Mouse (Mus musculus) forebrain, embryonic 12.5 days (tissue): ENCODE results near the gene Gpbp1l1. TPM values are rescaled to one million over a fixed set of nuclear protein-coding genes. Genes with fewer than 3 reads are reported as not detected.

Source experiments
- ATAC-seq: fragments of 200-750 bp; cut with Nextera tagmentation; 2 replicates; pipeline ENCODE4 v1.8.0; 2017; ENCODE audit warnings: moderate TSS enrichment; ENCODE audit not compliant: low FRiP score
- H3K27ac ChIP-seq: fragments of 300-500 bp; sonication (generic); 2 replicates; pipeline ENCODE4 v1.5.1; 2016; ENCODE audit warnings: mild to moderate bottlenecking
- H3K27me3 ChIP-seq: fragments of 300-500 bp; sonication (generic); 2 replicates; pipeline ENCODE4 v1.6.1; 2016; ENCODE audit warnings: mild to moderate bottlenecking
- H3K36me3 ChIP-seq: fragments of 300-500 bp; sonication (generic); replicated peaks from 2 replicates; pipeline ENCODE4 v1.6.1; 2016; ENCODE audit warnings: mild to moderate bottlenecking
- H3K4me1 ChIP-seq: fragments of 300-500 bp; sonication (generic); 2 replicates; pipeline ENCODE4 v1.6.1; 2016
- H3K4me2 ChIP-seq: fragments of 300-500 bp; sonication (generic); 2 replicates; pipeline ENCODE4 v1.6.1; 2016; ENCODE audit warnings: mild to moderate bottlenecking, moderate library complexity
- H3K4me3 ChIP-seq: fragments of 300-500 bp; sonication (generic); replicated peaks from 2 replicates; pipeline ENCODE4 v1.5.1; 2016; ENCODE audit warnings: mild to moderate bottlenecking
- H3K9ac ChIP-seq: fragments of 300-500 bp; sonication (generic); 2 replicates; pipeline ENCODE4 v1.6.1; 2016; ENCODE audit warnings: mild to moderate bottlenecking
- H3K9me3 ChIP-seq: fragments of 300-500 bp; sonication (generic); 2 replicates; pipeline ENCODE4 v1.6.1; 2016
- WGBS: fragments of 180-500 bp; shearing (Covaris S2); methylation state at CpG from one replicate; pipeline ENCODE4 v1.1.7; 2016; 5-methylcytosine and 5-hydroxymethylcytosine counted together
- polyA plus RNA-seq: library from polyadenylated mRNA; unstranded; fragments of >200 nt; fragmentation: Nextera tagmentation; extraction: Ambion mirVana; gene quantifications from 2 replicates; pipeline ENCODE4 v1.2.1, GENCODE M21; 2016

Gpbp1l1 gene
- 23.4 and 26.7 TPM in 2 replicates for polyA plus RNA-seq

GRCm38 (mm10) chr4:116557306-116558121 lies at the start of gene Gpbp1l1:
Gene Gpbp1l1 (plus strand): TSS chr4:116557658.
- H3K4me3 ChIP-seq, result peak within 1 kb of the TSS; percentile 77
- peaks cover 21% of the 10 kb centered on the region for H3K4me1 ChIP-seq
- peak within 1 kb of the TSS; percentile 76 for H3K9ac ChIP-seq
- H3K9me3 ChIP-seq, result no peaks in the 10 kb centered on the region
- peaks cover 19% of the 10 kb centered on the region for H3K36me3 ChIP-seq
- peak; percentile 95 for ATAC-seq
- WGBS, result under 1% methylated on average over 69 of the region's 78 CpGs
- H3K4me2 ChIP-seq, result peak within 1 kb of the TSS; percentile 81
- peak within 1 kb of the TSS; percentile 95 for H3K27ac ChIP-seq
- H3K27me3 ChIP-seq, result no peaks in the 10 kb centered on the region

DNA sequence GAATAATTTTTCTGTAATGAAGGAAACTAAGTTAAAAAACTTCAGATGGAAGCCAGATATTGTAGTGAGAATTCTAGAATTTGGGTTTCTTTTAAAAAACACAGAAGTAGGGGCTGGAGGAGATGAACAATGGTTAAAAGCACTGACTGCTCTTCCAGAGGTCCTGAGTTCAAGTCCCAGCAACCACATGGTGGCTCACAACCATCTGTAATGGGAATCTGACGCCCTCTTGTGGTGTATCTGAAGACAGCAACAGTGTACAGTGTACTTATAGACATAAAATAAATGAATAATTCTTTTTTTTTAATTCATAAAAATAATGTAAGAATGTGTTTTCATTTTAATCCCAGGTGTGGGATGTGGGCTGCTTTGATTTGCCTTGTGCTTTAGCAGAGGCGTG lies 26.3 kb upstream of the Gpbp1l1 start:
- 71% methylated on average over 2 of the region's 2 CpGs for WGBS
- no peak overlapping the region for H3K4me3 ChIP-seq

DNA sequence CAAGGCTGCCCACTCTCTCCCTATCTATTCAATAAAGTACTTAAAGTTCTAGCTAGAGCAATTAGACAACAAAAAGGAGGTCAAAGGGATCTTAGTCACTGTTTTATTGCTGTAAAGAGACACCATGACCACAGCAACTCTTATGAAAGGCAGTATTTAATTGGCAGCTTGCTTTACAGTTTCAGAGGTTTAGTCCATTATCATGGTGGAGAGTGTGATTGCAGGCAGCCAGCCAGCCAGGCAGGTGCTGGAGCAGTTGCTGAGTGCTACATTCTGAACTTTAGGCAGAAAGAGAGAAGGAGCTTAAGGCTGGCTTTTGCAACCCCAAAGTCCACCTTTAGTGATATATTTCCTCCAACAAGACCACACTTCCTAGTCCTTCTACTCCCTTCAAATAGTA lies 21.1 kb upstream of the Gpbp1l1 start:
- Histone ChIP-seq H3K36me3 (peaks cover 15% of the 10 kb centered on the region), H3K4me1 (no peaks in the 10 kb centered on the region), H3K9ac (no peak overlapping the region), H3K4me2 (no peak overlapping the region), H3K9me3 (no peaks in the 10 kb centered on the region), H3K27me3 (no peaks in the 10 kb centered on the region), H3K27ac (no peak overlapping the region), H3K4me3 (no peak overlapping the region)
- ATAC-seq, result no peak

More for the DNA sequence above, 26.3 kb upstream of the Gpbp1l1 start:
- Histone ChIP-seq H3K9ac (no peak overlapping the region), H3K27me3 (no peaks in the 10 kb centered on the region), H3K36me3 (peaks cover 27% of the 10 kb centered on the region), H3K4me1 (no peaks in the 10 kb centered on the region), H3K9me3 (no peaks in the 10 kb centered on the region), H3K27ac (no peak overlapping the region), H3K4me2 (no peak overlapping the region)
- no peak for ATAC-seq

DNA sequence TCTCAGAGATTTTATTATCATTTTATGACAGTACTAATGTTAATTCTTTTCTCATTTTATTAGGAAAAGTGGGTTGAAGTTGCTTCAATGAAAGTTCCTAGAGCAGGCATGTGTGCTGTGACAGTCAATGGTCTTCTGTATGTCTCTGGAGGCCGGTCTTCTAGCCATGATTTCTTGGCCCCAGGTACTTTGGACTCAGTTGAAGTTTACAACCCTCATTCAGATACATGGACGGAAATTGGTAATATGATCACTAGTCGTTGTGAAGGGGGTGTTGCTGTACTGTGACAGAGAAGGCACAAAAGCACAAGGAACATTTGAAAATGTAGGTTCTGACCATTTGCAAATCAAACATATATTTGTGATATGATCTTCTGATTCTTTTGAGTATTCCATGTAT lies 19.7 kb upstream of the Gpbp1l1 start:
- H3K36me3 ChIP-seq, result peaks cover 14% of the 10 kb centered on the region
- ATAC-seq, result no peak
- WGBS, result 92% methylated on average over 3 of the region's 3 CpGs

DNA sequence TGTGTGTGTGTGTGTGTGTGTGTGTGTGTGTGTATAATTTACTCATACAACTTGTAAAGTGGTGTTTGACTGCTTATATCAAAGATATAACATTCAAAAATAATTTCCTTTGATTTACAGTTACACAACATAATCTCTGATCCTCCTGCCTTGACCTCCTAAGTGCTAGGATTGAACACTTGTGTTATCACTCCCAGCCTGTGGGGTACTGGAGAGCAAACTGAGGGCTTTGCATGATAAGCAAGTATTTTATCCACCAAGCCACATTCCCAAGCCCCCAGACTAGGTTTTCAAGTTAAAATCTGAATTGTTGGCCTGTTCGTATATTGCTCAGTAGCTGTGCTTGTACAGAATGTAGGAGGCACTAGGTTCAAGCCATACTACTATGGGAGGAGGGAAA lies 7.0 kb upstream of the Gpbp1l1 start:
- no peak overlapping the region for H3K9ac ChIP-seq
- H3K4me2 ChIP-seq, result no peak overlapping the region
- no peak overlapping the region for H3K4me3 ChIP-seq
- H3K4me1 ChIP-seq, result no peaks in the 10 kb centered on the region
- no peak overlapping the region for H3K27ac ChIP-seq
- peaks cover 17% of the 10 kb centered on the region for H3K36me3 ChIP-seq
- WGBS, result 85% methylated on average over 1 of the region's 1 CpGs
- no peak for ATAC-seq
- no peaks in the 10 kb centered on the region for H3K9me3 ChIP-seq
- H3K27me3 ChIP-seq, result no peaks in the 10 kb centered on the region

More for the DNA sequence above, 19.7 kb upstream of the Gpbp1l1 start:
- Histone ChIP-seq H3K9ac (no peak overlapping the region), H3K4me3 (no peak overlapping the region), H3K4me2 (no peak overlapping the region), H3K27ac (no peak overlapping the region), H3K27me3 (no peaks in the 10 kb centered on the region), H3K4me1 (no peaks in the 10 kb centered on the region), H3K9me3 (no peaks in the 10 kb centered on the region)

GRCm38 (mm10) chr4:116553035-116553434 lies 4.4 kb upstream of the Gpbp1l1 start:
- Histone ChIP-seq H3K9me3 (no peaks in the 10 kb centered on the region), H3K27ac (no peak overlapping the region), H3K4me1 (peaks cover 6% of the 10 kb centered on the region; the same call in 1 of the 2 replicates), H3K9ac (no peak overlapping the region), H3K27me3 (no peaks in the 10 kb centered on the region), H3K4me2 (no peak overlapping the region), H3K36me3 (peaks cover 17% of the 10 kb centered on the region), H3K4me3 (no peak overlapping the region)
- no peak for ATAC-seq
- 86% methylated on average over 3 of the region's 3 CpGs for WGBS

DNA sequence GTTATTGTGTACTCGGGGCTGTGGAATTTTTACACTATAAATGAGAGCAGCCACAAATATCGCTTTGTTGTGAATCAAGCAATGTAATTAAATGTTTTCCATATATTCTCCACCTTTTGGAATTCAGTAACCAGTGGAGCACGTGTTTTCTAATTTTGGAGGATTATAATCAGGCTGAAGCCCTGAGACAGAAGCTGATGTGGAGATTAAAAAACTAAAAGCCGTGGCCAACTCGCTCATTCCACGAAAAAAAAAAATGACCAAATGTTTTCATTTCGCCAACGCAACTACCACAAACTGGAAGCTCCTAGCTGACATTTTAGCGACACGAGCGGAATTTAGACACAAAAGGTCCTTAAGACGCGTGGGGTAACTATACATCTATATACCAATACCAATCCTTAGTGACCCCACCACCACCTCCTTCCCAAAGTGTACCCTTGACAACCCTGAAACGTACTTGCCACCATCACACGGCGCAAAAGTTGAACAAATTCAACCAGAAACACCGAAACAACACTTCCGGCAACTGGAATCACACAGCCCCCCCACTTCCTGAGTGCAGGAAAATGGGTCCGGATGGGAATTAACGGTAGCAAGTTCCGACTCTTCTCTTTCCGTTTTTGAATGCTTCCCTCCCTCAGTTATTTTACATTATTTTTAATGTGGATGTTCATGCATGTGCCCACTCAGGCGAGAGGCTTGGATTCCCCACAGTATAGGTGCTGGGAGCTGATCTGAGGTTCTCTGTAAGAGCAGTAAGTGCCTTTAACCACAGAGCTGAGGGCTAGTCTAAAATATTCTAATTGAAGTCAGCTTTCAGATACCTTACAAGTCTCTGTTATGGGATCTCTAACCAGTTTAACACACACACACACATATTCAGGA lies 1.8 kb upstream of the Gpbp1l1 start, which contains the start of gene Tmem69:
Gene Tmem69 (minus strand): TSS at position 524 of the 888 bp plus-strand sequence.
- WGBS, result 4% methylated on average over 23 of the region's 23 CpGs
- Histone ChIP-seq H3K27me3 (no peaks in the 10 kb centered on the region), H3K9me3 (no peaks in the 10 kb centered on the region), H3K9ac (peak within 1 kb of the TSS; percentile 76), H3K4me2 (peak within 1 kb of the TSS; percentile 81), H3K4me1 (peaks cover 20% of the 10 kb centered on the region), H3K4me3 (peak within 1 kb of the TSS; percentile 77), H3K27ac (peak within 1 kb of the TSS; percentile 95), H3K36me3 (peaks cover 17% of the 10 kb centered on the region)
- no peak for ATAC-seq

GRCm38 (mm10) chr4:116556561-116557305 lies 725 bp upstream of the Gpbp1l1 start:
- ATAC-seq, result peak; percentile 95
- Histone ChIP-seq H3K4me2 (peak overlapping the region; percentile 81), H3K9me3 (no peaks in the 10 kb centered on the region), H3K27me3 (no peaks in the 10 kb centered on the region), H3K36me3 (peaks cover 19% of the 10 kb centered on the region), H3K27ac (peak overlapping the region; percentile 95), H3K4me3 (peak overlapping the region; percentile 77), H3K9ac (peak overlapping the region; percentile 76), H3K4me1 (peaks cover 21% of the 10 kb centered on the region)
- WGBS, result 0% methylated on average over 28 of the region's 28 CpGs

DNA sequence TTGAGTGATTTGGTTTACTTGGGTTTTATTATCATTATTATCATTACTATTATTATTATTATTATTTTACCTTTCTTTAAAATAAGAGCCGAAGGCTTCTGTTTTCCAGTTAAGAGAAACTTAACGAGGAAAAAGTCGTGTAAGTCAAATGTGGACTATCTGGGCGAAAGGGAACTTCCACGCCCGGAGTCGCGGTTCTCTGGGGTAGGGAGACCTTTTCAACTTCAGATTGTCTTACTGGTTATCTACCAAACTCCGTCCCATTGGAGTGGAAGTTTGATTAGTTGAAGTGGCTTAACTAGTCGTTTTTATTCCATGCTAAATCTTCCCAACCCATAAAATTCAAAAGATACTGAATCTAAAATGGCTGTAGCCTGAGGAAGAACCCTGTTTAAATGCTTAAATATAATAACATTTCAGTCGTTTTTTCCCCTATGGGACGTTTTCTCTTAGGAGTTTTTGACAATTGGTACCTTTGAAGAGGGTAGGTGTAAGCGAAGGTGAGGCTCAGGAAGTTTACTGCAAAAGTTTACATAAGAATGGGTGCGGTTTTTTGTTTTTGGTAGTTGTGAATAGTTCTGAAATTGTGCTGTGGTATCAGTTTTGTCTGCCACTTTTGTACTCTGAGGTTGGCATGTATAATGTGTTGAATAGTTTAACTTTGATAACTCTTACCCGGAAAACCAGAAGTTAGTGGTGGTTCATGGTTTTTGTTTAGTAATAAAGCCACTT lies 859 bp downstream of the Gpbp1l1 start:
- Histone ChIP-seq H3K4me1 (peaks cover 21% of the 10 kb centered on the region), H3K36me3 (peaks cover 14% of the 10 kb centered on the region), H3K4me3 (peak overlapping the region; percentile 77), H3K27me3 (no peaks in the 10 kb centered on the region), H3K9ac (peak overlapping the region; percentile 76), H3K27ac (peak overlapping the region; percentile 95; the same call in 1 of the 2 replicates), H3K4me2 (peak overlapping the region; percentile 81), H3K9me3 (no peaks in the 10 kb centered on the region)
- no peak for ATAC-seq
- 6% methylated on average over 15 of the region's 15 CpGs for WGBS

DNA sequence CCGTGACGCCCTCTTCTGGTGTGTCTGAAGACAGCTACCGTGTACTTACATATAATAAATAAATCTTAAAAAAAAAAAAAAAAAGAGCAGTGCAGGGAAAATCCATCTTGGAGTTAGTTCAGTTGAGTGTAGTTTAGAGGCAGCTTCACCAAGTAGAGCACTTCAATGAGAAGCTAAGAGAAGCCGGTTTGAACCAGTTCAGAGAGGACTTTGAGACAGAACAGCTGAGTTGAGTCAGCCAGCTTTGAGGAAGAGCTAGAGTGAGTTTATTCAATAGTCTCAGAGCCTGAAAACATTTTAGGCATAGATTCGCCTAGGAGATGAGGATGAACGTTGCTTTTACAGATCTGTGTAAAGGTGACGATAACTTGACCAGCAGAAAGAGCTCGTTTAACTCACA lies 38.3 kb downstream of the Gpbp1l1 start:
- H3K4me1 ChIP-seq, result peaks cover 21% of the 10 kb centered on the region
- no peak overlapping the region for H3K9ac ChIP-seq
- H3K4me3 ChIP-seq, result no peak overlapping the region
- no peak overlapping the region for H3K4me2 ChIP-seq
- peaks cover 47% of the 10 kb centered on the region for H3K36me3 ChIP-seq
- no peak for ATAC-seq
- no peaks in the 10 kb centered on the region for H3K27me3 ChIP-seq
- 80% methylated on average over 8 of the region's 8 CpGs for WGBS
- no peaks in the 10 kb centered on the region for H3K9me3 ChIP-seq
- H3K27ac ChIP-seq, result no peak overlapping the region

GRCm38 (mm10) chr4:116596379-116596778 lies 38.9 kb downstream of the Gpbp1l1 start, which contains the start of gene Ccdc17:
Gene Ccdc17 (plus strand): TSS chr4:116596654.
- peak within 1 kb of the TSS; percentile 74 for H3K27ac ChIP-seq
- H3K9ac ChIP-seq, result peak within 1 kb of the TSS; percentile 69
- H3K9me3 ChIP-seq, result no peaks in the 10 kb centered on the region
- peak within 1 kb of the TSS; percentile 61 for H3K4me3 ChIP-seq
- H3K4me2 ChIP-seq, result peak within 1 kb of the TSS; percentile 85
- H3K27me3 ChIP-seq, result no peaks in the 10 kb centered on the region
- H3K36me3 ChIP-seq, result peaks cover 47% of the 10 kb centered on the region
- no peak for ATAC-seq
- H3K4me1 ChIP-seq, result peaks cover 21% of the 10 kb centered on the region
- 27% methylated on average over 5 of the region's 5 CpGs for WGBS
